11 mouse cellular contexts compared by ENCODE assay signal in the genomic region with DNA sequence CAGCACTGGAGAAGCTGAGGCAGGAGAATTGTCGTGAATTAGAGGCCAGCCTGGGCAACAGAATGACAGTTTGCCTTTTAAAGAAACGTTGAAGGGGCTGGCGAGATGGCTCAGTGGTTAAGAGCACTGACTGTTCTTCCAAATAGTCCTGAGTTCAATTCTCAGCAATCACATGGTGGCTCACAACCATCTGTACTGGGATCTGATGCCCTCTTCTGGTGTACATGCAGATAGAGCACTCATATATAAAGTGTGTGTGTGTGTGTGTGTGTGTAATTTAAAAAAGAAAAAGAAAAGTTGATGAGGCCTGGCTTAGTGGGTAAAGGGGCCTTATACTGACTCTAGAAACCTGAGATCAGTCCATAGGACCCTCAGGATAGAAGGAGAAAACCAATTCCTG. TPM values are rescaled to one million over a fixed set of nuclear protein-coding genes. Genes with fewer than 3 reads are reported as not detected.
DNase-seq lines count a peak whose midpoint lies in the region; ATAC-seq lines count a peak whose summit lies in the region.
"Had no signal": no experiment of that assay in that cellular context is flagged by ENCODE, and none has a peak within 500 bp of the region (broad histone marks: within the 10 kb centered on the region; RNA-seq: fewer than 3 reads in every experiment).

No protein-coding gene starts in this region.

- H3K4me2 ChIP-seq in heart, embryonic 12.5 days: no peak overlapping the region
- no peak overlapping the region for H3K4me2 ChIP-seq in lung, embryonic 16.5 days (ENCODE audit: low read depth, low read length)
- H3K4me2 ChIP-seq: hindbrain, embryonic 15.5 days had no signal

- no peaks in the 10 kb centered on the region for H3K36me3 ChIP-seq in heart, embryonic 12.5 days
- H3K36me3 ChIP-seq in lung, embryonic 16.5 days (ENCODE audit: control insufficient read depth, insufficient read depth, low read length): no peaks in the 10 kb centered on the region
- no peaks in the 10 kb centered on the region for H3K36me3 ChIP-seq in embryonic facial prominence, embryonic 10.5 days (replicated peaks)
- no peaks in the 10 kb centered on the region for H3K36me3 ChIP-seq in megakaryocyte, embryonic 14.5 days (replicated peaks; ENCODE audit: low read length)
- H3K36me3 ChIP-seq: forebrain, embryonic 10.5 days; hindbrain, embryonic 15.5 days had no signal

- H3K27me3 ChIP-seq in heart, embryonic 12.5 days (replicated peaks): no peaks in the 10 kb centered on the region
- no peaks in the 10 kb centered on the region for H3K27me3 ChIP-seq in lung, embryonic 16.5 days (ENCODE audit: control insufficient read depth, insufficient read depth, low read depth, low read length)
- no peaks in the 10 kb centered on the region for H3K27me3 ChIP-seq in embryonic facial prominence, embryonic 10.5 days (replicated peaks; ENCODE audit: low read depth, poor library complexity, severe bottlenecking)
- no peaks in the 10 kb centered on the region for H3K27me3 ChIP-seq in megakaryocyte, embryonic 14.5 days (replicated peaks)
- H3K27me3 ChIP-seq: hindbrain, embryonic 15.5 days had no signal

- DNase-seq in heart, postnatal 14 days: no peak
- DNase-seq in lung, adult 18-20 months: no peak
- DNase-seq in embryonic facial prominence, embryonic 10.5 days (ENCODE audit: low spot score): no peak
- no peak for DNase-seq in ovary, postnatal 36 days (ENCODE audit: low spot score)
- DNase-seq in thymus, postnatal 0 days (ENCODE audit: low spot score): no peak
- DNase-seq: cerebellum, adult 9-11 months had no signal

- H3K27ac ChIP-seq in heart, embryonic 12.5 days (ENCODE audit: poor library complexity, severe bottlenecking): peak overlapping the region; percentile 39
- H3K27ac ChIP-seq in lung, embryonic 16.5 days (ENCODE audit: low read length): peak overlapping the region; percentile 97
- 0 out of 2 replicates have a peak overlapping the region, but pooled peaks have one; percentile 69 for H3K27ac ChIP-seq in embryonic facial prominence, embryonic 10.5 days (replicated peaks)
- H3K27ac ChIP-seq: forebrain, embryonic 10.5 days had no signal

- no peak for ATAC-seq in heart, embryonic 12.5 days (ENCODE audit: insufficient number of reproducible peaks, low FRiP score)
- no peak for ATAC-seq in lung, embryonic 16.5 days (ENCODE audit: low read depth)

- H3K4me1 ChIP-seq in heart, embryonic 12.5 days (replicated peaks): peaks cover 38% of the 10 kb centered on the region
- peaks cover 25% of the 10 kb centered on the region for H3K4me1 ChIP-seq in lung, embryonic 16.5 days (replicated peaks; ENCODE audit: control insufficient read depth, insufficient read depth, low read length)
- H3K4me1 ChIP-seq in embryonic facial prominence, embryonic 10.5 days: peaks cover 9% of the 10 kb centered on the region
- peaks cover 36% of the 10 kb centered on the region for H3K4me1 ChIP-seq in megakaryocyte, embryonic 14.5 days
- H3K4me1 ChIP-seq: forebrain, embryonic 10.5 days; hindbrain, embryonic 15.5 days had no signal

- no peaks in the 10 kb centered on the region for H3K9me3 ChIP-seq in heart, embryonic 12.5 days (replicated peaks)
- H3K9me3 ChIP-seq in lung, embryonic 16.5 days (ENCODE audit: control insufficient read depth, low read length): no peaks in the 10 kb centered on the region
- H3K9me3 ChIP-seq in embryonic facial prominence, embryonic 10.5 days: no peaks in the 10 kb centered on the region
- H3K9me3 ChIP-seq in megakaryocyte, embryonic 14.5 days: no peaks in the 10 kb centered on the region
- H3K9me3 ChIP-seq: forebrain, embryonic 10.5 days; hindbrain, embryonic 15.5 days had no signal

- H3K4me3 ChIP-seq in heart, embryonic 12.5 days: no peak overlapping the region
- no peak overlapping the region for H3K4me3 ChIP-seq in lung, embryonic 16.5 days (ENCODE audit: low read length)
- H3K4me3 ChIP-seq in embryonic facial prominence, embryonic 10.5 days: no peak overlapping the region
- peak overlapping the region; percentile 69 for H3K4me3 ChIP-seq in megakaryocyte, embryonic 14.5 days (replicated peaks)
- H3K4me3 ChIP-seq: forebrain, embryonic 10.5 days; hindbrain, embryonic 15.5 days had no signal

- 67% methylated on average over 3 of the region's 3 CpGs for WGBS in heart, embryonic 12.5 days
- 67% methylated on average over 3 of the region's 3 CpGs for WGBS in lung, embryonic 16.5 days
- 75% methylated on average over 3 of the region's 3 CpGs for WGBS in embryonic facial prominence, embryonic 10.5 days

- intact Hi-C loops in heart, postnatal 14 days (cut with DNase I): no loop called here

- no peak overlapping the region for H3K9ac ChIP-seq in heart, embryonic 12.5 days
- H3K9ac ChIP-seq in lung, embryonic 16.5 days (ENCODE audit: low read length): peak overlapping the region; percentile 33; the same call in 1 of the 2 replicates
- H3K9ac ChIP-seq: hindbrain, embryonic 15.5 days had no signal

RNA-seq across cellular contexts. Expression of a gene that starts 20.2 kb away (rescaled TPM):
- polyA plus RNA-seq in heart, embryonic 12.5 days (2016; fragmentation: Nextera tagmentation; extraction: Ambion mirVana): 26.7 and 29.7 TPM in 2 replicates
- total RNA-seq in heart, postnatal 14 days (2021): 1 to 10 TPM; 3.2 to 4.2 TPM
- polyA plus RNA-seq in lung, embryonic 16.5 days (2015; fragmentation: Nextera tagmentation; extraction: Ambion mirVana): 23.1 and 25.2 TPM in 2 replicates
- 49.6 and 54.6 TPM in 2 replicates for polyA plus RNA-seq in embryonic facial prominence, embryonic 10.5 days (2016; fragmentation: Nextera tagmentation; extraction: Ambion mirVana)
- 2.4 and 150 TPM in 2 replicates for polyA plus RNA-seq in megakaryocyte, embryonic 14.5 days (2012; ENCODE audit: insufficient read depth, low replicate concordance)
- 14.6 and 19.5 TPM in 2 replicates for polyA plus RNA-seq in thymus, postnatal 0 days (2015; fragmentation: Nextera tagmentation; extraction: Ambion mirVana)

Comparison
In these comparisons a context has a peak if more than half of its experiments do, and no peak if none do; other contexts are left out.
1. H3K27ac ChIP-seq: peak in every context shown above with its lines; median percentile 97 in lung, embryonic 16.5 days; 69 in embryonic facial prominence, embryonic 10.5 days; 39 in heart, embryonic 12.5 days.